Mouse (Mus musculus): ENCODE data around the gene Grcc10. TPM values are rescaled to one million over a fixed set of nuclear protein-coding genes. Genes with fewer than 3 reads are reported as not detected.

Gene Grcc10
- polyA plus RNA-seq, 1 experiment from 2014 or later, result 600 TPM

DNA sequence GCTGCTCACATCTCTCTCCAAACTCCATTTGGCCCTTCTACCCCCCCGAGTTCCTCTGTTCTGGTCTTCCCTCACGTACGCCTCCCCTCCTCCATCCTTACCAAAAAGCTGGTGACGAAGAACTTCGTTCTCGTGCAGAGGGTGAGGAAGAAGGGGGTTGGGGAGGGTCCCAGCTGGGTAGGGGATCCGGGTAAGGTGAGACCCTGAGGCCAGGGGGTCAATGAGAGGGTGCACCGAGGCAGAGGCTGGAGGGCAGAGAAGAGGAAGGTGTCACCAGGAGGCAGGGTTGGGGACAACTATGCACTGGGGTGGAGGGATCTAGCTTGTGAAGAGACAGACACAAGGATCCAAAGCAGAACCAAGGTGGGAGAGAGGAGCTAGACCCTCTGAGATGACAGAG, 2.5 kb upstream of the Grcc10 start:
- no peak for TF ChIP-seq CTCF (IDR thresholded peaks at IDR 0.05; ENCODE audit: low read depth)

DNA sequence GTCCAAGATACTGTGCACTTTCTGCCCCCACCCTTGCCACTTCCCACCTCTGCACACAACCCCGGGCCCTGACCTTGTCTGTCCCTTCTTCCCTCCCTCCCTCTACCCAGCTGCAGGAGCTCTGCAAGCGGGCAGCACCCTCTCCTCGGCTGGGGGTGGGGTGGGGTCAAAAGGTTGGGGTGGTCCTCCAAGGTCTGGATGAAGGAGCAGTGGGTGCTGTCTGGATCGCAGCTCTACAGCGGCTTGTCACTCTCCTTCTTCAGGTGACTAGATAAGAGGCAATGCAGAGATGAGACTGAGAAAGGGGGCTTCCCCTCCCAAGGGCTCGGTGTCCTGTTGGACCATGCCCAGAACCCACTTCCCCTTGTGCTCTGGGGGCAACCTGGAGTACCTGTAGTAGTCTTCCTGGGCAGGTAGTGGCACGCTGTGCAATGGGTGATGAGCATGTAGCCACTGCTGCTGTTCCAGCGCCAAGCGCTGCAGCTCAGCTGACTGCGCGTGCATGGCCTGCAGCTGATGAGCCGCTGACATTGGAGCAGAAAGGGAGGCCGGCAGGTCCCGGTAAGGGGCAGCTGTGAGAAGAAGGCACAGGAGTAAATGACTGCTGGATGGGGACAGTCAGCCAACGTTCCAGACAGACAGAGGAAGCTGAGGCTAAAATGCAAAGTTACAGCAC, 1.8 kb upstream of the Grcc10 start:
- no peak for TF ChIP-seq CTCF (IDR thresholded peaks at IDR 0.05; ENCODE audit: low read depth)
- ATAC-seq (replicated peaks; ENCODE audit: low FRiP score, low read depth), result no peak

More for the DNA sequence above, 2.5 kb upstream of the Grcc10 start:
- Histone ChIP-seq H3K4me3 (replicated peaks; ENCODE audit: low read depth, low read length) (no peak overlapping the region), H3K9ac (ENCODE audit: low read depth, low read length) (no peak overlapping the region), H3K36me3 (ENCODE audit: insufficient read depth, low read length) (peaks cover 34% of the 10 kb centered on the region), H3K4me1 (replicated peaks; ENCODE audit: insufficient read depth, low read length) (peaks cover 27% of the 10 kb centered on the region), H3K9me3 (replicated peaks; ENCODE audit: low read length) (no peaks in the 10 kb centered on the region), H3K4me2 (ENCODE audit: low read length) (no peak overlapping the region), H3K27ac (no peak overlapping the region), H3K27me3 (ENCODE audit: insufficient read depth, low read length) (no peaks in the 10 kb centered on the region)
- ATAC-seq (replicated peaks; ENCODE audit: low FRiP score, low read depth), result no peak
- DNase-seq (ENCODE audit: low spot score), result no peak
- 79% methylated on average over 8 of the region's 8 CpGs for WGBS

DNA sequence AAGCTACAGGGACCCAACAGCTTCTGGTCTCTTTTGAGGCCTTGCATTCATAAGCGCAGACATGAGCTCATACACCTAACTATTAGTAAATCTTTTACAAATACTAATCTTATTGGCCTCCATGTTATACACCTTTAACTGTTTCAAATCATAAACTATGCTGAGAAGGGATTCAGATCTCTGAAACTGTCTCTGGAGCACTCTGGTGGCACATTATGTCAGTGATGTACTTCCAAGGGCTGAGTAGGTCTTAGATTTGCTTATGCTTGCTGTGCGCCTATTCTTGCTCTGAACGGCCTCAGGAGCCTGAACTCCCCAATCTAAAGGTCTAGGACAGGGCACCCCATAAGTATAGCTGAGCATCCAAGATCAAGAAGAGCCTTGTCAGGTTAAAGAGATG, 668 bp upstream of the Grcc10 start:
- Histone ChIP-seq H3K36me3 (ENCODE audit: insufficient read depth, low read length) (peaks cover 17% of the 10 kb centered on the region; the same call in 1 of the 2 replicates), H3K27me3 (ENCODE audit: insufficient read depth, low read length) (no peaks in the 10 kb centered on the region), H3K4me3 (replicated peaks; ENCODE audit: low read depth, low read length) (no peak overlapping the region), H3K27ac (peak overlapping the region; percentile 98), H3K9ac (ENCODE audit: low read depth, low read length) (peak overlapping the region; percentile 79; the same call in 1 of the 2 replicates), H3K9me3 (replicated peaks; ENCODE audit: low read length) (no peaks in the 10 kb centered on the region), H3K4me1 (replicated peaks; ENCODE audit: insufficient read depth, low read length) (peaks cover 27% of the 10 kb centered on the region), H3K4me2 (ENCODE audit: low read length) (peak overlapping the region; percentile 86)
- TF ChIP-seq CTCF (IDR thresholded peaks at IDR 0.05; ENCODE audit: low read depth), result no peak
- no peak for DNase-seq (ENCODE audit: low spot score)
- ATAC-seq (replicated peaks; ENCODE audit: low FRiP score, low read depth), result no peak
- WGBS, result 64% methylated on average over 3 of the region's 3 CpGs

More for the DNA sequence above, 1.8 kb upstream of the Grcc10 start:
- WGBS, result 90% methylated on average over 15 of the region's 15 CpGs
- Histone ChIP-seq H3K4me3 (replicated peaks; ENCODE audit: low read depth, low read length) (no peak overlapping the region), H3K4me2 (ENCODE audit: low read length) (no peak overlapping the region), H3K27me3 (ENCODE audit: insufficient read depth, low read length) (no peaks in the 10 kb centered on the region), H3K4me1 (replicated peaks; ENCODE audit: insufficient read depth, low read length) (peaks cover 27% of the 10 kb centered on the region), H3K9me3 (replicated peaks; ENCODE audit: low read length) (no peaks in the 10 kb centered on the region), H3K36me3 (ENCODE audit: insufficient read depth, low read length) (peaks cover 28% of the 10 kb centered on the region; the same call in 1 of the 2 replicates), H3K9ac (ENCODE audit: low read depth, low read length) (no peak overlapping the region), H3K27ac (no peak overlapping the region)
- DNase-seq (ENCODE audit: low spot score), result no peak

DNA sequence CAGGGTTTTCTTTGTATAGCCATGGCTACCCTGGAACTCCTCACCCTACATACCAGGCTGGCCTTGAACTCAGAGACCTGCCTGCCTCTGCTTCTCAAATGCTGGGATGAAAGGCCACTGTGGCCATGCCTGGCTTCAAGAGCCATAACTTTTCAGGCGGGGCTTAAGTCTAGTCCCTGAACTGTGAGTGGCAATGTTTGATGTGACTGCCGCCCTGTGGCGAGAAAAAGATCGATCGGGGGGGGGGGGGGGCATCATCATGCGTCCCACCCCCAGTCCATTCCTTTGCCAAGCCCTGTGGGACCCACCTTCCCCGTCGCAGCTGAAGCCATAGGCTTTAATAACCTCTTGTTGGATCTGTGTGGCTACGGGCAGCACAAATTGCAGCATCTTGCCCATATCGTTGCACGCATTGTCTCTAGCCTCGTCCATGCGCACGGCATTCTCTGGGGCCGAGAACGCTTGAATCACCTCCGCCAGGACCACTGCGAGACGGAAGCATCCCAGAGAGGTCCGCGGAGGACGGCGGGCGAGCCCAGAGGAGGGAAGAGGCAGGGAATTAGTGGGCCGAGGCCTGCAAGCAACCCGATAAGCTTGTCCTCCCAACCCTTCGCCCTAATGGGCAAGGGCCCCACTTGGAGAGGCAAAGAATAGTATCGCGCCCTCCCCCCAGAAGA, 825 bp downstream of the Grcc10 start:
- H3K27me3 ChIP-seq (ENCODE audit: insufficient read depth, low read length), result no peaks in the 10 kb centered on the region
- peaks cover 17% of the 10 kb centered on the region; the same call in 1 of the 2 replicates for H3K4me1 ChIP-seq (replicated peaks; ENCODE audit: insufficient read depth, low read length)
- H3K4me3 ChIP-seq (replicated peaks; ENCODE audit: low read depth, low read length), result peak overlapping the region; percentile 59
- WGBS, result under 1% methylated on average over 29 of the region's 29 CpGs
- DNase-seq (ENCODE audit: low spot score) (peak; percentile 83), ATAC-seq (replicated peaks; ENCODE audit: low FRiP score, low read depth) (peak; percentile 2; the same call in 1 of the 2 replicates)
- peak overlapping the region; percentile 79 for H3K9ac ChIP-seq (ENCODE audit: low read depth, low read length)
- TF ChIP-seq CTCF (IDR thresholded peaks at IDR 0.05; ENCODE audit: low read depth), result peak; percentile 70
- H3K9me3 ChIP-seq (replicated peaks; ENCODE audit: low read length), result no peaks in the 10 kb centered on the region
- peaks cover 17% of the 10 kb centered on the region; the same call in 1 of the 2 replicates for H3K36me3 ChIP-seq (ENCODE audit: insufficient read depth, low read length)
- H3K4me2 ChIP-seq (ENCODE audit: low read length), result peak overlapping the region; percentile 86
- peak overlapping the region; percentile 98 for H3K27ac ChIP-seq

DNA sequence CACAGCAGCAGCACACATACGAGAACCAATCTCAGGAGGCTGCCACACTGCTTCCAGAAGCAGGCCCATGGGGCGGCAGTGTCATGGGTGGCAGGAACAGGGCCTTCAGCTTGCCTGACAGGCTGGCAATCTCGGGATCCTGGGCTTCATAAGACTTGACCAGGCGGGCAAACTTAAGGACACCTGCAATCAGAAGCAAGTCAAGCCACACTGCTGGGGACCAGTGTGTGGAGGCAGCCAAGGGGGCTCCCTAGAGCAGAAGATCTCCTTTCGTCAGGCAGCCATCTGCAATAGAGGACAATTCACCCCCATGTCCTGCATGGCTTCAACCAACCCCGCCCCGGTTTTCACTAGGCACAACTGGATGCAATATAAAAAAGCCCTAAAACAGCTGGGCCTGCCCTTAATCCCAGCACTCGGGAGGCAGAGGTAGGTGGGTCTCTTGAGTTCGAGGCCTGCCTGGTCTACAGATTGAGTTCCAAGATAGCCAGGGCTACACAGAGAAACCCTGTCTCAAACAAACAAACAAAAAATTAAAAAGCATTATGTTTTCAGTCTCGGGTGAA, 1.9 kb downstream of the Grcc10 start:
- Histone ChIP-seq H3K36me3 (ENCODE audit: insufficient read depth, low read length) (peaks cover 15% of the 10 kb centered on the region; the same call in 1 of the 2 replicates), H3K4me2 (ENCODE audit: low read length) (no peak overlapping the region), H3K27me3 (ENCODE audit: insufficient read depth, low read length) (no peaks in the 10 kb centered on the region), H3K4me3 (replicated peaks; ENCODE audit: low read depth, low read length) (no peak overlapping the region), H3K27ac (peak overlapping the region; percentile 68), H3K9me3 (replicated peaks; ENCODE audit: low read length) (no peaks in the 10 kb centered on the region), H3K9ac (ENCODE audit: low read depth, low read length) (no peak overlapping the region), H3K4me1 (replicated peaks; ENCODE audit: insufficient read depth, low read length) (0 out of 2 replicates have a peak, but pooled peaks cover 8% of the 10 kb centered on the region)
- DNase-seq (ENCODE audit: low spot score), result no peak
- TF ChIP-seq CTCF (IDR thresholded peaks at IDR 0.05; ENCODE audit: low read depth), result no peak
- ATAC-seq (replicated peaks; ENCODE audit: low FRiP score, low read depth), result no peak
- 78% methylated on average over 10 of the region's 10 CpGs for WGBS

DNA sequence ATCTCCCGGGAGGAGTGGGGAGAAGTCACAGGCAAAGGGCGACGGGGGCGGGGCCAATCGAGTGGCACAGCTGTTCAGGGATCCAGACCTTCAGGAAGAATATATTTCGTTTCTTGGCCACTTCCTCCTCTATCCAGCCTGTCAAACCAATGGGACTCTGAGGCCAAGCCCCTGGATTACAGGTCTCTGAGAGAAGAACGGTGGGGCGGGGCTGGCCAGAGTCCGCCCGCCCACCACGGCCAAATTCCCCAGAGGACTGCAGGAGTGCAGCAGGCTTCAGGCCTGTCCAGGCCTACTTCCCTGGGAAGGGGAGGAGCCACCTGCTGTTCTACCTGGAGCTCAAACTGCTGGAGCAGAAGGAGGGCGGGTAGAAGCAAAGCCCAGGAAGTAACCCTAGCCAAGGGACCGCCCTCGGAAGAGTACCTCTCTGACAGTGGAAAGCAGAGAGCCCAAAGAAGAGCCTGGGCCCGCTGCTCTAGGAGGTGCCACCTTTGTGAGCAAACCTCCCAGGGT, 2.6 kb downstream of the Grcc10 start, which contains the start of gene Ptpn6:
Gene Ptpn6 (minus strand): TSS at position 204 of the 513 bp plus-strand sequence.
- peak within 1 kb of the TSS; percentile 15; the same call in 1 of the 2 replicates for H3K4me3 ChIP-seq (replicated peaks; ENCODE audit: low read depth, low read length)

More for the DNA sequence above, 2.6 kb downstream of the Grcc10 start, which contains the start of gene Ptpn6:
- ATAC-seq (replicated peaks; ENCODE audit: low FRiP score, low read depth), result peak; percentile 77
- peak within 1 kb of the TSS; percentile 28 for H3K4me2 ChIP-seq (ENCODE audit: low read length)
- H3K4me1 ChIP-seq (replicated peaks; ENCODE audit: insufficient read depth, low read length), result 0 out of 2 replicates have a peak, but pooled peaks cover 8% of the 10 kb centered on the region
- H3K9ac ChIP-seq (ENCODE audit: low read depth, low read length), result peak within 1 kb of the TSS; percentile 38; the same call in 1 of the 2 replicates
- DNase-seq (ENCODE audit: low spot score), result peak; percentile 86
- peak within 1 kb of the TSS; percentile 68 for H3K27ac ChIP-seq
- TF ChIP-seq CTCF (IDR thresholded peaks at IDR 0.05; ENCODE audit: low read depth), result peak; percentile 17; the same call in 1 of the 2 replicates
- WGBS, result 22% methylated on average over 15 of the region's 15 CpGs
- no peaks in the 10 kb centered on the region for H3K27me3 ChIP-seq (ENCODE audit: insufficient read depth, low read length)
- no peaks in the 10 kb centered on the region for H3K9me3 ChIP-seq (replicated peaks; ENCODE audit: low read length)
- H3K36me3 ChIP-seq (ENCODE audit: insufficient read depth, low read length), result peaks cover 8% of the 10 kb centered on the region; the same call in 1 of the 2 replicates
